Mouse (Mus musculus): Measurements from ENCODE around the gene Igfbp3.

DNA sequence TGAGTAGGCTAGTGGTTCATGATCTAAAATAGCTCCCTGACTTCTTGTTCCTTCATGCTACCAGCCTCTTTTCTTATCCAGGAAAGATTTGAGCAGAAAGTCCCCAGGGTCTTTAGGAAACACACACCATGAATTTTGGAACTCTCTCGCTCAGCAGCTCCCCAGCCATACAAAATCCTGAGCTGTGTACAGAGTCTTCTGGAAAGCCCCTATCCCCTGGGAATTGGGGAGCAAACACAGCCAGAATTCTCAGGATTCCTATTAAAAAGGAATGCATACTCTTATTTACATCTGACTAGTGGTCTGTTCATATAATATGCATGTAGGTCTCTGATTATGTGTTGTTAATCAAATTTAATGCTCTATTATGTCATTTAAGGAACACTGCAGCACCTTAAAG, 20.7 kb upstream of the Igfbp3 start:
- TF ChIP-seq CTCF (conservative IDR thresholded peaks at IDR 0.05; ENCODE audit: insufficient read depth, insufficient read length, low read depth, low read length) (no peak), POLR2A (IDR thresholded peaks at IDR 0.05; ENCODE audit: low read depth, low read length) (no peak)

All from kidney, adult 2 months (tissue).